In the genomic region with DNA sequence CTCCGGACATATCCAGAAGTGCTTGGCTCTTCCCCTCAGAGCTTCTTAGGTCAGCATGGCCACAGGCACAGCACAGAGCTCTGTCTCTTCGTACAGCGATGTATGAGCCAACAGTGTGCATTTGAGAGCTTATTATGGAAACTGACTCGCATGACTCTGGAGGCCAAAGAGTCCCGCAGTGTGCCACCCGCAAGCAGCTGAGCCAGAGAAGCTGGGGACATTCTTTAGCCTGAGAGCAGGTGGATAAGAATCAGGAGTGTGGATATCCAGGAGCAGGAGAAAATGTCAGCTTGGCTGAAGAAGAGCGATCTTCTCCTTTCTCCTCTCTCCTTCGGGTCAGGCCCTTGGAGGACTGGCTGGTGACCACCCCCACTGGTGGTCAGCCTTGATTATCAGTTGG, we compare ENCODE assay signal across 24 mouse cellular contexts. TPM values are rescaled to one million over a fixed set of nuclear protein-coding genes. Genes with fewer than 3 reads are reported as not detected.
"Had no signal": no experiment of that assay in that cellular context is flagged by ENCODE, and none has a peak within 500 bp of the region (broad histone marks: within the 10 kb centered on the region; RNA-seq: fewer than 3 reads in every experiment).

No protein-coding gene starts in this region.

- DNase-seq: forebrain, postnatal 0 days; gastrocnemius, postnatal 10 days; gastrocnemius, postnatal 36 days; heart, adult 11 months; heart, postnatal 36 days; kidney, adult 11 months; kidney, adult 2 months; kidney, adult 9 months; kidney, postnatal 14 days; kidney, postnatal 36 days; layer of hippocampus, adult 9-11 months; layer of hippocampus, postnatal 36 days; left cerebral cortex, postnatal 4 days; liver, embryonic 13.5 days had no signal

- H3K4me2 ChIP-seq: heart, embryonic 11.5 days; heart, embryonic 13.5 days; heart, embryonic 15.5 days; hindbrain, embryonic 13.5 days; hindbrain, embryonic 15.5 days; limb, embryonic 13.5 days; limb, embryonic 15.5 days; liver, embryonic 13.5 days; liver, embryonic 15.5 days had no signal

- H3K27ac ChIP-seq: heart, embryonic 13.5 days; heart, embryonic 15.5 days; hindbrain, embryonic 13.5 days; hindbrain, embryonic 15.5 days; hindbrain, postnatal 0 days; limb, embryonic 13.5 days; limb, embryonic 15.5 days; liver, embryonic 13.5 days; liver, embryonic 15.5 days had no signal

- H3K36me3 ChIP-seq: heart, embryonic 13.5 days; heart, embryonic 15.5 days; hindbrain, embryonic 13.5 days; hindbrain, embryonic 15.5 days; limb, embryonic 13.5 days; limb, embryonic 15.5 days; liver, embryonic 13.5 days; liver, embryonic 15.5 days had no signal

- H3K4me3 ChIP-seq: heart, embryonic 13.5 days; heart, embryonic 15.5 days; hindbrain, embryonic 13.5 days; hindbrain, embryonic 15.5 days; limb, embryonic 13.5 days; limb, embryonic 15.5 days; liver, embryonic 13.5 days; liver, embryonic 15.5 days had no signal

RNA-seq across cellular contexts. Expression of a gene that starts 24.4 kb away (rescaled TPM):
- total RNA-seq: hematopoietic stem cell, adult 5-6 weeks had no signal

RNA-seq across cellular contexts. Expression of a gene that starts 59.9 kb away (rescaled TPM):
- total RNA-seq: hematopoietic stem cell, adult 5-6 weeks had no signal
